Mouse (Mus musculus): Measurements from ENCODE around the gene Epn3. TPM values are rescaled to one million over a fixed set of nuclear protein-coding genes. Genes with fewer than 3 reads are reported as not detected.
A peak's percentile ranks its signal among the peaks of the same experiment; 100 is the strongest.

Epn3 gene
- total RNA-seq, 2 experiments from 2014 or later = 26.5 to 26.7 TPM

DNA sequence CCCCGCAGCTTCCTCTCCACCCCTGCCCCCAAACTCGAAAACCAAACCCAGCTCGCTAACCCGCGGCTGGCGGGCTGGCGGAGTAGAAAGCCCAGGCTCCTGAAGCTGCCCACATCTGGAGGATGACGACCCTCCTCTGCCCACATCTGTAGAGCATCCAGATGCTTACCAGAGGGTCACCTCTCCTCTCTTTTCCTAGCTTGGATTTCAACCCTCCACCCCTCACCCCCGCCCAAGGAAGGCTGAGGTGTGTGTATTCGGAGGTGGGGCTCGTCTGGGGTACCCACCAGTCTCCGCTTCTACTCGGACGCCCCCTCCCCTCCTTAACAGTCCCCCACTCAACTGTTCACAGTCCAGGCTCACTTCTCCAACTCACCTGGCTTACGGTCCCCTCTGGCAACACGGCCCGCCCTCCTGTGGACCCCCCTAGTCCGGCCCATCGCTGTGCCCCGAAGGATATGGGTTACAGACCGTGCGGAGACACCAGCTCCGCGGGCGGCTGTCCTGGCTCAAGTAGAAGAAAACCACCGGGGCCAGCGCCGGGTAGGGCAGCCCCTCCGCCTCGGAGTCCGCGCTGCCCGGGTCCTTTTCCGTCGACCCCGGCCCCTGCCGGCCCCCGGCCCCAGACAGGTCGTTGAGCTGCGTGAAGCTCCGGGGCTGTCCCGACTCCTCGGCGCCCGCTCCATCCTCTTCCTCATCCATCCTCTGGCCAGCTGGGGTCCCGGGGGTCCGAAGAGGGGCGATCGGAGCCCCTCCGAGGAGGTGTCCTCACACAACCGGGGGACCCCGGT lies 26.7 kb downstream of the Epn3 start:
- intact Hi-C loops (cut with DNase I) = no loop called here
- DNase-seq = peak in 1 of 2 experiments; percentile 35

DNA sequence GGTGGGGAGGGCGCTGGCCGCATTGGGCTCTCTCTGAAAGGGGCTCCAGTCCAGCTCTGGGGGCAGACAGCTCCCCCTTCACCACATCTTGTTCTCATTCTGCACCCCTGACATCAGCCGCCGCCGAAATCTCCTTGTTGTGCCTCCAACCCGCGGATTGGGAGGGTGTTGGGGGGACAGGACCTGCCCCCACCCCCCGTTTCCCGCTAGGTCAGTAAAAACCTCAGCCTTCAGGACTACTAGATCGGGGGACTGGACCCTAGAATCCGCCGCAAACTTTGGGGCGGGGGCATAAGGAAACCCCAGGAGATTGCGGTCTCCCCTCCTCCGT lies 27.2 kb downstream of the Epn3 start:
- DNase-seq = no peak
- intact Hi-C loops (cut with DNase I) = no loop called here

DNA sequence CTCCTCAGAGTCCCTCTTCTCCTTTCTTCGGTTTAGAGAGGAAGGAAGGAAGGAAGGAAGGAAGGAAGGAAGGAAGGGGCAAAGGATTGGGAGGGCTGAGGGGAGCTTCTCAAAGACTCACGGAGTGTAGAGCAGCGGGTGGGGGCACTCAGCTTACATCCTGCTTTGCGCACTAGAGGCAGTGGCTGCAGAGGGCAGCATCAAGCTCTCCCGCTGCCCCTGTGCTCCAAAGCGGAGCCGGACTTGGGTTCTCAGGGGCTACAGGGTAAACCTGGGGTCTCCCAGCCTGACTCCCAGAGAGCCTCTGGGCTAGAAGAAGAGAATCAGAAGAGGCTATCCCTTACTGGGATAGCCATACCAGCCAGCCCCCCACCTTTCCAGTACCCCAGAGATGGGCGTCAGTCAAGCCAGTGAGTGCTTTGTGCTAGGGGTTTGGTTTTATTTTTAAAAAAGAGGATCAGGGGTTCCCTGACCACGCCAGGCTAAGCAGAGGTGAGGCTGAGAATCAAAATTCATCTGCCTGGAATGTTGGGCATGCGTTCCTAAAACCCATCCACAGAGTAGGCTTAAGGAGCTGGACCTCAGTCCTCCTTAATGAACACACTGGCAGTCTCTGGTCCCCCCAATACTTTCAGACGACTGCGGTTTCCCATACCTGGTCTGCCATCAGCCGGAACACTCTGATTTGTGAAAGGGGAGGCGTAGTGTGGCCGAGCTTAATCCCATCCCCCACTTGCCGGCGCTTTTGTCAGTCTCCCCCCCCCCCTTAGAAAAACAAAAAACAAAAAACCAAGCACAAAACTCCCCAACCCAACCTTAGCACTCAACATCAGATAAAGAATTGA lies 27.8 kb downstream of the Epn3 start:
- intact Hi-C loops (cut with DNase I) = no loop called here
- no peak for DNase-seq

DNA sequence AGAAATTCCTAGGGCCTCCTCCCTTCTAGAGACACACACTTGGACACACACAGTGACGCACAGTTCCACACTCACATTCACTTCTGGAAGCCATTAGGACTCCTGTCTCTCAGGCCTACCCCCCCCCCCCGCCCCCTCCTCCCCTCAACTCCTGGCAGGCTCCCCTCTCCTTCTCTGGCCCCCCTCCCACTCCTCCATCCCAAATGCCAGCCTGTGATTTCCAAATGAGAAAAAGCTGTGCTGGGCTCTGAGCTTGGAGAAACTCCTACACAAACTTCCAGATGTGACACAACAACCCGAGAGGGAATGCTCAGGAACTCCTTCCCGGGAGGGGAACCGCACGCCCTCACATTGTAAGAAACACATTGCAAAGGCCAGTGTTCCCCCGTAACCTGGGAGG lies 29.4 kb downstream of the Epn3 start:
- peak in 1 of 2 experiments; percentile 32 for DNase-seq
- intact Hi-C loops (cut with DNase I) = no loop called here

DNA sequence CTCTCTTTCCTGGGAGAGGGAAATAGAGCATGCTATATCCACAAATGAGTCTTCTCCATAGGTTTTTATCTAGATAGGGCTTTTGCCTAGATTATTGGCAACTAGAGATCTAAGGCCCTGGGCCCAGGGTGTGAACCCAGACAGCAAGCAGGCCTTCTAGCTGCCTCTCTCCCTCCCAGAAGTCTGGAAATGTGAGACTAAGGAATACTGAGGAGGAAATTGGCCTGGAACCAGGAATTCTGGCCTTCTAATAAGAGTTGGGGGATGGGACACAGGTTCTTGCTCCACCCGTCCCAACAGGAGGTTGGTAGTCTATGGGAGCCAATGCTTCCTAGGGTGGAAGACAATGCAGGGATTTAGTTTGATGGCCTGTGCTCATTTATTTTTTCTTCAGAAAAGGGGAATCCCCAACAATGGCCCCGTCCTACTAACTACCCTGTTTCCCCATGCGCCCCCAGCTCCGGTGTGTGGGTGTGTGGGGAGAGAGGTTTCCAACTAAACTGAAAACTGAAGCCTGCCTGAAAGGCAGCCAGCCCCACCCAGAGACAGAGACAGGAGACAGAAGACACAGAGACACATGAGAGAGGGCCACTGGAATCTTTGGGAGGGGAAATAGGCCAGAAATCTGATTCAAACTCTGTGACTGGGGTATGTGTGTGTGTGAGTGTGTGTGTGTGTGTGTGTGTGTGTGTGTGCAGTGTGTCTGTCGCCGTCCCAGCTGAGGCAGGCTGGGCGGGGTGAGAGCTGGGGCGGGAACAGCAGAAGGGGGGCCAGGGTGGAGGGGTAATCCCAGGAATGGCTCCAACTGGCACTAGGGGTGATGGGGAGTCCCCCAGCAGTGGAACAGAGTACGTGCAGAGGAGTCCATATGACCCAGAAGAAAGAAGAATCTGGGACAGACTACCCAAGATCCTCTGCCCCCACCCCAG lies 30.4 kb downstream of the Epn3 start:
- peak in 1 of 2 experiments; percentile 44 for DNase-seq

DNA sequence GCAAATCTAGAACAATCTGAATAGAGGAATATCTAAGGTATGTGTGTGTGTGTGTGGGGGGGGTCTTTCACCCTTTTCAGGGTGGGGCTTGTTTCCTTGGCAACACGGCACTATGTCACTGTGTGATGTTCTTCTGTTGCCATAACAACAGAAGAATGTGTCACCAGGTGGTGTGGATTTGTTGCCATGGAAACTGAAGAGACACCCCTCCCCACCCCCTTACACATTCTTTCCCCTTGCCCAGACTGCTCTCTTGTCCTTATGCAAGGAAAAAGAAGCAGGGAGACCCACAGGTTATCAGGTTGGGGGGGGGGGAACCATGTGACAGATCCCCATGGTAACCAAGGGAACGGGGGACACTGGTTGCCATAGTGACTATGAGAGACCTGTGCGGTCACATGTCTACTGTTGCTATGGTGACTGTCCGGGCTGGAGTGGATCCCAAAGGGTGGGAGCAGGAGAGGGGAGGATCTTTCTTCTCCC lies 31.2 kb downstream of the Epn3 start:
- intact Hi-C loops (cut with DNase I) = no loop called here
- DNase-seq = no peak

More for the DNA sequence above, 30.4 kb downstream of the Epn3 start:
- intact Hi-C loops (cut with DNase I) = no loop called here

DNA sequence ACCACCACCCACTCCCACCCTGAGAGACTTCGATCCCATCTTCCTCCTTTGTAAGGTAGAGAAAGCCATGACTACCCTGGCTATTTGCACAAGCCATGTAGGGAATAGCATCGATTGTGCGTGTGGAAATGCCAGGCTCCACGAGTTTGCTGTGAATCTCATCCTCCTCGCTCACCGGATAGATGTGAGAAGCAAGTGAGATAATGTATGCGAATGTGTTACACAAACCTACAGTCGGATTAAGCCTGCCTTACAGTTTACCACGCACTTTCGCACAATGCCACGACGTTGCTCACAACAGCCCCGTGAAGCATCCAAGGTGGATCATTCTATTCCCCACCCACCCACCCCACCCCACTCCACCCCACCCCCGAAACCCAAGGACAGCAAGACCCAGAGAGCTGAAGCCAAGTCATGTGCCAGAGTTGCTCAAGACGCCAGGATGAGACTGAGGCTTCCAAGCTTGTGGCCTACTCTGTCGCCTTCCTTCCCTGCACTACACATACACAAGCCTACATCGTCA lies 33.4 kb downstream of the Epn3 start:
- DNase-seq = no peak
- intact Hi-C loops (cut with DNase I) = no loop called here

DNA sequence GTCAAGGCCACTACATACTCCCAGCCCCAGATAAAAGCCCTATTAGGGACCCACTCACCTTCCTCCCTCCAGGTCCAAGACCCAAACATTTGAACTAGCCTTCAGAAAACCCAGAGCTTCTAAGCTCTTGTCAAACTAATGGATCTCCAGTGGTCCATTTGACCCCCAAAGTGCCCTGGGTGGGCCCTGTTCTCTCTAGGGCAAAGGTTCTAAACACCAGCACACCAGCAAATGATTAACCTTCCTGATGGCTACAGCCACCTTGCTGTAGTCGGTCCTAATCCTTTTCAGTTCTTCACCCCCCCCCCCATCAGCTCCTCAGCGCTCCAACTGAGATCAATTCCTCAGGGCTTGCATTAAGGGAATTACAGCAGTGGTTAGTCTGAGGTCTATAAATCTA lies 35.6 kb downstream of the Epn3 start:
- intact Hi-C loops (cut with DNase I) = no loop called here
- DNase-seq = no peak

DNA sequence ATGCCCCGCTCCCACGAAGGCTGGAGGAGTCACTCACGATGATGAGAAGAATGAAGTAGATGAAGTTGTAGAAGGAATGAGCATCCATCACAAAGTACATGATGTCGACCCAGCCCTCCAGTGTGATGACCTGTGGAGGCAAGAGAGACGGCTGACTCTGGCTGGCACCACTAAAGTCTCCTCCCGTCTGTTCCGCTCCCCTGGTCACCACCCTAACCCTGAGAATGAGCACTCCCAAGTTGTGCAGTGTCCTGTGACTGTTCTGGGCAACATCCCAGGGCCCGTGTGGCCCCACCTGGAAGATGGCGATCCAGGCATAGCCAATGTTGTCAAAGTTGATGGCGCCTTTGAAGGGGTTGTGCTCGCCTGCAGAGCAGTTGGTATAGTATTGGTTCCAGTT lies 37.9 kb downstream of the Epn3 start:
- intact Hi-C loops (cut with DNase I) = no loop called here
- DNase-seq = no peak

DNA sequence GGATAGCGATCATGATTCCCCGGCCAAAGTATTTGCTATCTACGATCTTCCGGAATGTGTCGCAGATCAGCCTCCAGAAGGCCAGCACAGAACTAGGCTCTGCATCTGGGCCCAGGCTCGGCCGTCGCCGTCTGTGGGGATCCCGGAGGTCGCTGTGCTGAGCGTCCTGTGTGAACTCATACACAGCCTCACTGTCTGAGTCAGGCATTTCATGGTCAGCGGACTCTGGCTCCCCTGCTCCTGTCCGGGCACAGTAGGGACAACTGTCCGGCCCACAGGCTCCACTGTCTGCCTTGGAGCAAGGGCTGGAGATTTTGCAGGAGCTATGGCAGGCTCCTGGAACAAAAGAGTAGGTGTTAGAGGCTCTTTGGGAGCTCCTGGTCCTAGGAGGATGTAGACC lies 42.8 kb downstream of the Epn3 start:
- intact Hi-C loops (cut with DNase I) = no loop called here
- no peak for DNase-seq

DNA sequence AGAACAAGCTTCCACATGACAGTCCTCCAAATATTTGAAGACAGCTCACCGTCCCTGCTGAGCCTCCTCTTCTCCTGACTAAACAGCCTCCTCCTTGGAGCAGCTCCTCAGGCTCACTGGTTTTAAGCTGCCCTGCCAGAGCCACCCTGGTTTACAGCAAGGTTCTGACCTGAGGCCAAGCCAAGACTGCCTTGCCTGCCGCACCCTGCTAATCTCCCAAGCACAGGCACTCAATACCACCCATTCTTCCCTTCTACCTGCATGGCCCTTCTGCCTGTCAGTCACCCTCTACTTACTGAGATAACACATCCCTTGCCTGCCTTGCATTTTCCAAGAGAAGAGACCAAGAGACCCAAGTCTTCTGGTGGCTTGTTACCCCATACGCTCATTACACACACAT lies 43.4 kb downstream of the Epn3 start:
- DNase-seq = no peak
- intact Hi-C loops (cut with DNase I) = no loop called here

DNA sequence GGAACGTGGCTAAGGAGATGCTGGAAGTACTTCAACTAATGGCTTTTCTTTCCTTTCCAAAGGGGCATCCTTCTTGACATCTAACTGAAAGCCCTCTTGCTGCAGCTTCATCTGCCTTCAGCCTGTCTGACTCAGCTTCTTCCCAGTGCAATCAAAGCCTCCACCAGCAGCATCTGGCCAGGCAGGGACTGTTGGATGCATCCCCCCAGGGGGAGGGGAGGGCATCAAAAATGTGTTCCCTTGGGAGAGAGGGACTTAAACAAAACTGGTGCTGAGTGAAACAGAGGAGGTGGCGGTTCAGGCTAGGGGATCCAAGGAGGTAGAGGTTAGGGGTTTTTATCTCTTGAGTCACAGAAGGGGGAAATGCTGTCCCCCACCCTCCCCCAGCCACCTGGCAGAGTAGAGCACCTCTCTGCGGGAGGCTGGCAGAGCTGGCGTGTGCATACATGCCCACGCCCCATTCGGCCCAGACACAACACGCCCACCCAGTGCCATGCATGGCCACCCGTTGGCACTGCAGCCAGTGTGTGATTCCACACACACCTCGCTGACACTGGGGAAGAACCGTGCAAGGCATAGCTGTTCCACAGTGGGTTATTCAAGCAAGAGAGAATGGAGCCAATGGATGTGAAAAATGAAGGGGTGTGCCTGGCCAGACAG lies 44.5 kb downstream of the Epn3 start:
- intact Hi-C loops (cut with DNase I) = no loop called here
- no peak for DNase-seq

DNA sequence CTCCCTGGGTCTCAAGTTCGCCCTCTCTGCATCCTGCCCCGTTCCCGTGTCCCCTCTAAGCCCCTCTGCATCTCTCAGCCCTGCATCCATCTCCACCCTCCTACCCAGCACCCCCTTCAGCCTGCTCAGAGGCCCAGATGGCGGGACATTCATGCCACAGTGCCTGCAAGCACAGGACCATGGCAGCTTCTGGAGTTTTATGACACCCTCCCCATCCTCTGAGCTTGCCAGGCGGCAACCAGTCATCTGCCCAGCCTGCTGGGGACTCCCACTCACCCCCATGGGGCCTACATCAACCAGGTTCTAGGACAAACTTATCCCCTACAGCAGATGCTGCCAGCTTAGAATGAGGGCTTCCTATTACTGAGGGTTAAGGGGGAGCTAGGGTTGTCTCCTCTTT lies 45.0 kb downstream of the Epn3 start:
- intact Hi-C loops (cut with DNase I) = no loop called here
- no peak for DNase-seq

DNA sequence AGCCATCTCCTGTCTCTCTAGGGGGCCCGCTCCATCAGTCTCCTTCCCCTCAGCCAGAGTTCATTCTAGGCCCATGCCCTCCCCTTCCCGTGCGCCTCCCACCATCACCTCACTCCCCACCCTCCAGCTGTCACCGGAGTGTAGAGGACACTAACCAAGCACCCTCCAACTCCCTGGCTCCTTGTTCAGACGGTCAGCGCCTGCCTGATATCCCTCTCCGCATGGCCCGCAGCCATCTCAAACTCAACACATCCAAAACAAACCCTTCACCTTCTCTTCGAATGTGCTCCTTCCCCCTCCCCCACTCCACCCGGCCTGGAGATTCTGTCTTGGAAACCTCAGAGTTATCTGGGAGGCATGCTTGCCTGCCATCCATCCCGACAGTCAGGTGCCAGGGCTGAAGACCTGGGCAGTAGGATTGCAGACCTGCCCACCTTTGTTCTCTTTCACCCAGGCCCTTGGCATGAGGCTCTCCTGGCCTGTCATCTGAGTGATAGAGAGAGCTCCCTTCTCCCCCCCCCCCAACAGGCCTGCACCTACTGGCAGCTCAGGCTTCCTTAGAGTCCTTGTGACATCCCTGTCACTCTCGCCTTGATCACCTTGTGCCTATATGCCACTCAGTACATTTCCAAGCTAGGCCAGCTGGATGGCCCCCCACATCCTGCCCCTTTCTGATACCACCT lies 48.5 kb downstream of the Epn3 start:
- peak; percentile 90 for DNase-seq

DNA sequence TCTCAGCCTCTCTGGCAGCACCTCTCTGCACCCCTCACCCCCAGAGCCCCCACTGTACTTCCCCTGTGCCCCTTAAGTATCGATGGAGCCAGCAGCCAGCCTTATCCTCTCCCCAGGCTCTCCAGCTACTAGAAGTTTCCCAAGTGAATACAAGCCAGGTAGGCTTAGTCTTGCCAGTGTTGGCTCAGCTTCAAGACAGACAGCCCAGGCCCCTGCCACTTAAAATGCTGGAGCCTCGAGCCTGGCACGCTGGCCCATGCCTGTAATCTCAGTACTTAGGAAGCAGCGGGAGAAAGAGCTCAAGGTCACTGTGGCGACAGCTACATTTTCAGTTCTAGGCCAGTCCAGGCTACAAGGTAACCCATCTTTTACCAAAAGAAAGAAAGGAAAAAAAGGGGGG lies 49.9 kb downstream of the Epn3 start:
- DNase-seq = peak; percentile 79 to 81
- intact Hi-C loops (cut with DNase I) = no loop called here

More for the DNA sequence above, 48.5 kb downstream of the Epn3 start:
- intact Hi-C loops (cut with DNase I) = no loop called here

DNA sequence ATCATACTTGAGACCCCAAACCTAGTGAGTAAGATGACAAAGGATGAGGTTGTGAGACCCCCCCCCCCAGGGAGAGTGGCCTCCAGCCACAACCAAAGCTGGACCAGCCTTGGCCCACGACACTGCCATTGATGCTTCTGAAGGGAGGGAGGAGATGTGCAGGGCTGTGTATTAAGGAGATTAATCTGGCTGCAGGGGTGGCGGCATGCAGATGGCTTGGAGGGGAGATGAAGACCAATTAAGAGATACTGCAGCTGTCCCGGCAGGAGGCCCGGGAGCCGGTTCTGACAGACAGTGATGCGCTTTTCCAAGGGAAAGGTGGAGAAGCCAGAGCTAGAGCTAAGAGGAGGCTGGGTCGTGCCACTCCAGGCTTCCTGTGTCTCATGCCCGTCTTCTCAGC lies 50.5 kb downstream of the Epn3 start:
- DNase-seq = no peak
- intact Hi-C loops (cut with DNase I) = no loop called here

DNA sequence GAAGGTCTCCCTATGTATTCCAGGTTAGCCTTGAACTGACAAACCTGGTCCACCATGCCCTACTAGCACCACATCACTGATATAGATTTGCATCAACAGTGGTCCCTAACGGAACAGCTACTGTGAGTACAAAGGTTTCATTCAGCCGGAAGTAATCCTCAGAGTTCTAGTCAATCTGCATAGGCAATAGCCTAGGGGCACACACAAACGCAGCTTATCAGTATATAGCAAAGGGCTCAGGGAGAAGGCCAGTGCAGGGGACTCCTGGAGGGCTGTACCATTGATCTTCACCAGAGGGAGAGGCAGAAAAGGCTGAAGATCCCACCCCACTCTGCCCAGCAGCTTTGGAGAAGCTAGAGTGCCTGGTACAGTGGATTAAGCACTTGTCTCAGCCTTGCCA lies 52.8 kb downstream of the Epn3 start:
- intact Hi-C loops (cut with DNase I) = no loop called here

DNA sequence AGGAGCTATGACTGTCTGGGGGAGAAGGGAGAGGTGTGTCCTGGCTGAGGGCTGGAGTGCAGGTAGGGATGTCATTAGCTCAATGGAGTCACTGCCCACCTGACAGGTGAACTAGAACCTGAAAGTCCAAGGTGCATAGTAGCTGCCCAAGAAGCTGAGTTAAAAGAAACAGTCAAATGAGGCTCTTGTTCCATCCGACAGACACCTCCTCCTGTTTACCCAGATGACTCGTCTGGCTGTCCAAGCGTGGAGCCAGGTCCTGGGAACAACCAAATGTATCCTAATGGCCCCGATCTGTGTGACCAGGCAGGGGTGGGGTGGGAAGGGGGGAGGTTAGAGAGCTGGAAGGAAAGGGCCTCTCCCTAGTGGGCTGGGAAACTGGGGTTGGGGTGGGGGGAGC lies 54.5 kb downstream of the Epn3 start:
- DNase-seq = no peak
- intact Hi-C loops (cut with DNase I) = no loop called here

More for the DNA sequence above, 52.8 kb downstream of the Epn3 start:
- no peak for DNase-seq

DNA sequence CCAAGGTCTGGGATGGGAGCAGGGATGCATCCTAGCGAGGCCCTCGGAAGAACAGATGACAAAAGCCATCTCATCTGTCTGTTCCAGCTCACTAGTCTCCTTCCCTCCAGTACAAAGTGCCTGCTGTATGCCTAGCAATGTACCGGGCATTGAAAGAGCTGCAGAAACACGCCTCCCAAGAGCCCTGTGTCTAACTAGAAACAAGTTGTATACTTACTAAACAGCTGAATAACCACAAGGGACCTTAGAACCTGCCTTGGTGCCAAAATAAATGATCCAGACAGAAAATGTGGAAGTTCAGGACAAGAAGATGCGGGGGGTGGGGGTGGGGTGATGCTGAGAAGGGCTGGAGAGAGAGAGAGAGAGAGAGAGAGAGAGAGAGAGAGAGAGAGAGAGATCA lies 54.9 kb downstream of the Epn3 start:
- intact Hi-C loops (cut with DNase I) = no loop called here
- no peak for DNase-seq

DNA sequence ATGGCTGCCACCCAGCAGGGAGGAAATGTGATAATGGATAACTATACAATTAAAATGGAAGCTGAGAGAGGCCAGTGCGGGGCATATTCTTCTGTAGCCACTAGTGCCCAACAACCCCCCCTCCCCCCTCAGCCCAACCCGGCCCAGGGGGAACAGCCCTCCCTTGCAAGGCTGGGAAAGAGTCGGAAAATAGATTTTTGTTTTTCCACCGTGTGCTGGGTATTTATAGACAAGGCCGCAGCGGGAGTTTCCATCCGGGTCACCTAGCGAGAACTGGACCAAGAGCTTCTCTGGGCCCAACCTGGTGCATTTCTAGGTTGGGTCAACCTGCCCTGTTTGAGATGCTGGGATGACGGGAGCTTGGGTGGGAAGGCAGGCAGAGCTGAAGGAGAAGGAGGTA lies 58.0 kb downstream of the Epn3 start:
- intact Hi-C loops (cut with DNase I) = no loop called here
- no peak for DNase-seq

Measured in heart, postnatal 10 days (tissue).